Mouse (Mus musculus) kidney, postnatal 0 days (tissue): ENCODE data around the gene Rora. TPM values are rescaled to one million over a fixed set of nuclear protein-coding genes. Genes with fewer than 3 reads are reported as not detected.

Experiments
- ATAC-seq: fragments of 200-750 bp; cut with Nextera tagmentation; replicated peaks from 2 replicates; pipeline ENCODE4 v1.8.0; 2017; ENCODE audit warnings: low read depth, moderate number of reproducible peaks, moderate TSS enrichment, moderate library complexity; ENCODE audit not compliant: low FRiP score
- DNase-seq: peaks from one replicate; pipeline ENCODE4 v3.0.0-alpha.2; 2016; ENCODE audit warnings: low spot score
- H3K27ac ChIP-seq: fragments of 300-500 bp; sonication (generic); 2 replicates; pipeline ENCODE4 v1.5.1; 2014; ENCODE audit warnings: mild to moderate bottlenecking
- H3K27me3 ChIP-seq: fragments of 300-500 bp; sonication (generic); 2 replicates; pipeline ENCODE4 v1.6.1; 2014; ENCODE audit warnings: low read length, mixed read lengths; ENCODE audit not compliant: insufficient read depth
- H3K36me3 ChIP-seq: fragments of 300-500 bp; sonication (generic); 2 replicates; pipeline ENCODE4 v1.6.1; 2014; ENCODE audit warnings: low read length, mixed read lengths; ENCODE audit not compliant: insufficient read depth
- H3K4me1 ChIP-seq: fragments of 300-500 bp; sonication (generic); replicated peaks from 2 replicates; pipeline ENCODE4 v1.6.1; 2014; ENCODE audit warnings: antibody characterized with exemption, low read length, mixed read lengths; ENCODE audit not compliant: insufficient read depth
- H3K4me2 ChIP-seq: fragments of 300-500 bp; sonication (generic); 2 replicates; pipeline ENCODE4 v1.6.1; 2014; ENCODE audit warnings: mild to moderate bottlenecking, low read length, moderate library complexity, mixed read lengths
- H3K4me3 ChIP-seq: fragments of 300-500 bp; sonication (generic); replicated peaks from 2 replicates; pipeline ENCODE4 v1.5.1; 2014; ENCODE audit warnings: low read depth, low read length
- H3K9ac ChIP-seq: fragments of 300-500 bp; sonication (generic); 2 replicates; pipeline ENCODE4 v1.6.1; 2014; ENCODE audit warnings: low read depth, low read length
- H3K9me3 ChIP-seq: fragments of 300-500 bp; sonication (generic); replicated peaks from 2 replicates; pipeline ENCODE4 v1.6.1; 2016; ENCODE audit warnings: low read length, inconsistent platforms, mixed read lengths
- CTCF ChIP-seq: IDR thresholded peaks from 2 replicates; pipeline ENCODE4 v1.5.1; 2016; ENCODE audit warnings: antibody characterized with exemption, low read depth, mild to moderate bottlenecking, moderate library complexity
- WGBS: fragments of 180-500 bp; shearing (Covaris S2); extraction: QIAGEN DNeasy Blood & Tissue Kit; methylation state at CpG from one replicate; pipeline ENCODE4 v1.1.7; 2014; 5-methylcytosine and 5-hydroxymethylcytosine counted together
- polyA plus RNA-seq: library from polyadenylated mRNA; unstranded; fragments of >200 nt; fragmentation: Nextera tagmentation; extraction: Ambion mirVana; gene quantifications from 2 replicates; pipeline ENCODE4 v1.2.1, GENCODE M21; 2015

Rora gene
- polyA plus RNA-seq, 1 experiment from 2014 or later, result 9.8 TPM

DNA sequence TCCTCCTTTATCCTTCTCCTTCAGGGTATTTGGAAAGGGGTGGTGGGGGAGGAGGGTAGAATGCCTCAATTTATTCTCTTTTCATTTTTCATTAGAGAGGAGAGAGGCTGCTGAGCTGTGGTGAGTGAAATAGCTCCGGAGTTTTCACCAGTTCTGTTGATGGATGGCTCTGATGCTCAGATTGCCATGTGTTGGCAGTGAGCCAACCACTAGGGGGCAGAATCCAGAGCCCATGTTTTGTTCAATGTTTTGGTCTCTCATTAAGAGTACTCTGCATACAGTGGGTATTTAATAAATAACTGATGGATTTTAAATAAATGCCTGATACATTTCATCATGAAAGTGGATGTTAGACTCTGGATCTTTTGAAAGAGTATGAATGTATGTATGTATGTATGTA is 77.9 kb downstream of the Rora start:
- no peak overlapping the region for H3K9ac ChIP-seq
- peak; percentile 9; the same call in 1 of the 2 replicates for TF ChIP-seq CTCF
- H3K27me3 ChIP-seq, result no peaks in the 10 kb centered on the region
- H3K27ac ChIP-seq, result no peak overlapping the region
- no peaks in the 10 kb centered on the region for H3K4me1 ChIP-seq
- no peak overlapping the region for H3K4me2 ChIP-seq
- DNase-seq (no peak), ATAC-seq (no peak)
- H3K9me3 ChIP-seq, result no peaks in the 10 kb centered on the region
- 78% methylated on average over 1 of the region's 1 CpGs for WGBS
- H3K36me3 ChIP-seq, result no peaks in the 10 kb centered on the region
- H3K4me3 ChIP-seq, result no peak overlapping the region

DNA sequence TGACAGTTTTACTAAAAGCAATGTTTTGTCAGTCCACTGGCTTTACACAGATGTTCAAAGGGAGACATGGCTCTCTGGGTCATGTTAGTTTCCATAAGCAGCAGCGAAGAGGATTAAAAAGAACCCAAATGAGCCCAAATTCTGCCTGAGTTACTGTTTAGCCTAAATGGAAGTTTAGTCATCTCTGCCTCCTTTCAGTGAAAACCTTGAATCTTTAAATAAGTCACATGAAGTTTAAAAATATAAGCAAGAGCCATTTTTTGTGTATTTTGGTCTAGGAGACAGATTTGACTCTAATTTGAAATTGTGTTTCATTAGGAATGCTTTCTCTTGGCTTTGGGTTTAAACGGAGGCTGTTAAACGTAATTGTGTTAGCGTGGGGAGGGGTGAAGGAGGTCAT is 79.3 kb downstream of the Rora start:
- no peak for TF ChIP-seq CTCF
- WGBS, result 87% methylated on average over 4 of the region's 4 CpGs

DNA sequence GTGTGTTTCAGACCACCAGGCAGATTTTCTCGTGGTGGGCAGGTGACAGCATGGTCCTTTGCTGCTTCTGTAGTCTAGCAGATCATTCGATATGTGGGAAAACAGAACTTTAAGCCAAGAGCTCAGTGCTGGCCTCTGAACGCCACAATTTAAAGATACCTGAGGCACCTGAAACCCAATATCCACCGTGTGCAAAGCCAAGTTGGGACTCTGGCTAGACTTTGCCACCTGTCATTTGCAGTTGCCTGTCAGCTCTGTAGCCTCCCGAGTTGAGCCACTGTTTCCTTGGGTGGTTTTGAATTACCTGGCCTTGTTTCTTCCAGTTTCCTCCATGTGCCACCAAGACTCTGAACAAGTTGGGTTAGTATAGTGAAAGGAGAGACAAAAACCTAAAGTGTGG is 82.3 kb downstream of the Rora start:
- ATAC-seq (no peak), DNase-seq (no peak)
- Histone ChIP-seq H3K27me3 (no peaks in the 10 kb centered on the region), H3K9me3 (no peaks in the 10 kb centered on the region), H3K9ac (no peak overlapping the region), H3K4me2 (no peak overlapping the region), H3K36me3 (no peaks in the 10 kb centered on the region), H3K27ac (no peak overlapping the region), H3K4me3 (no peak overlapping the region), H3K4me1 (no peaks in the 10 kb centered on the region)
- no peak for TF ChIP-seq CTCF
- 55% methylated on average over 5 of the region's 5 CpGs for WGBS

More for the DNA sequence above, 79.3 kb downstream of the Rora start:
- Histone ChIP-seq H3K27ac (no peak overlapping the region), H3K9ac (no peak overlapping the region), H3K4me1 (no peaks in the 10 kb centered on the region), H3K4me2 (no peak overlapping the region), H3K27me3 (no peaks in the 10 kb centered on the region), H3K4me3 (no peak overlapping the region), H3K36me3 (no peaks in the 10 kb centered on the region), H3K9me3 (no peaks in the 10 kb centered on the region)
- DNase-seq (no peak), ATAC-seq (no peak)

DNA sequence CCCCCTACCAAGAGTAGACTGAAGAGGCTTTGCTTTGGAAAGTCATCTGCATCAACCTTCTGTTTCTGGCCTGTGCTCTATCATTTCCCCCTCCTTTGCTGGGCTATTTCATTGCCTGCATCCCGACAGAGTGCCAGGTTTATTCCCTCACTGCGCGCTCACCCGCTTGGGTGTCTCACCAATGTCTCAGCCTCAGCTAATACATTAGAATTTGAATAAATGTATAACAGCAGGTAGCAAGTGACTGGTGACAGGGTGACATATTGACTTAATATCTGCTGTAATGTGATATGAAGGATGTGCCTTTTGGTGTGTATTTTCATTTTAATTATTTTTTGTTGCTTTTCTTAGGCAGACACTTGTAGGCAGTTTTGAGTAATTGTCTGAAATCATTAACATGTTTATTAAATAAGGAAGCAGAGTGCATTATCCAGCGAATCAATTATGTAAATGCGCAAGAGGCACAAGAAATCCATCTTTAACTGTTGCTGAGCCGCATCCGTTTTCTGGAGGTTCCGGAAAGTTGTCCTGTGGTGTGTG is 83.7 kb downstream of the Rora start:
- ATAC-seq, result no peak
- no peak for DNase-seq
- Histone ChIP-seq H3K9me3 (no peaks in the 10 kb centered on the region), H3K27ac (no peak overlapping the region), H3K9ac (no peak overlapping the region), H3K4me2 (no peak overlapping the region), H3K4me1 (no peaks in the 10 kb centered on the region), H3K36me3 (no peaks in the 10 kb centered on the region), H3K4me3 (no peak overlapping the region), H3K27me3 (no peaks in the 10 kb centered on the region)
- WGBS, result 87% methylated on average over 9 of the region's 9 CpGs
- TF ChIP-seq CTCF, result no peak

DNA sequence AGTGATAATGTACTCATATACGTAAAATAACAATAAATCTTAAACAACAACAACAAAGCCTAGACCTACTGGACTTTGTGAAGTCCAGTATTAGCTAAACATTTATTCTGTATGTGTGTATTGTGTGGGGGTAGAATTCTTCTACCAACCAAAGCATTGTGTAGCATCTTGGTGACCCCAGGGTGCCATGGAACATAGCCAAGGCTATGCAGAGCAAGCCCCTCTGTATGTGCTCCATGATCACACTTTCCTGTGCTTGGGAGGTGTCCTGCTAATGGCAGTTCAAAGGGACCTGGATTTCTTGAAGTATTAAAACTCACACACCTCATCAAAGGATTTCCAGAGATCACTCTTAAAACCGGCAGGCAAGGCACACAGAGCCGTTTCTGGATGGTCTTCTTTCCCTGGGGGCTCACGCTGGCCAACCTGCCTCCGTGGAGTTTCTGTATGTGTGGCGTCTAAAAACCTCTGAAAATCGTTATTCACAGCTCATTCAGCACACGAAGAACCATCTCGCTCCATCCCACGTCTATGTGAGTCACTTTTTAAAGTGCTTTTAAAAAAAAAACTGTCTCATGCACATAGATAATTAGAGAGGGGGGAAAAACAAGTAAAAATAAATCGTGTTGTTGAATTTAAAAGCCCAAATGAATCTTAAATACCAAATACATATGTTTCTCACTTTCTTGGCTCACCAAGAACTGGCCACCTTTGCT is 92.5 kb downstream of the Rora start:
- DNase-seq, result no peak
- H3K27me3 ChIP-seq, result no peaks in the 10 kb centered on the region
- no peaks in the 10 kb centered on the region for H3K36me3 ChIP-seq
- no peak for TF ChIP-seq CTCF
- H3K4me1 ChIP-seq, result no peaks in the 10 kb centered on the region
- H3K9me3 ChIP-seq, result no peaks in the 10 kb centered on the region
- H3K4me3 ChIP-seq, result no peak overlapping the region
- H3K27ac ChIP-seq, result no peak overlapping the region
- H3K4me2 ChIP-seq, result no peak overlapping the region
- 84% methylated on average over 11 of the region's 11 CpGs for WGBS
- no peak for ATAC-seq
- H3K9ac ChIP-seq, result no peak overlapping the region

DNA sequence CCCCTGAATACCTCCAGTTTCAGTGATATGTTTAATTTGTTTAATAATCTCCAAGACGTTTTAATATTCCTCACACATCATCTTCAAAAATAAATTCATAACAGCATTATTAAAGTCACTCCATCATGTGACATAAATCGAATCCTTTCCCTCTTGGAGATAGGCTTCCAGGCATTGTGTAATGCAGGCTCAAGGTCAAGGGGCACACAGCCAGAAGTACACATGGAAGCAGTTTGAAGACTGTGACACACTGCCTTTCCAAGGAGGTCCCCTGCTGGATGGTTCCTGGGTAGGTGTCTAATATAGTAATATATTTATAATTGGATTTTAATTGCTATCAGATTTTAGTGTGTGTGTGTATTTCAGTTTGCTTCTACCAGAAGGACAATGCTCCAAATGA is 103.4 kb downstream of the Rora start:
- no peak overlapping the region for H3K9ac ChIP-seq
- no peak for DNase-seq

More for the DNA sequence above, 103.4 kb downstream of the Rora start:
- no peaks in the 10 kb centered on the region; the same call in 1 of the 2 replicates for H3K4me1 ChIP-seq
- no peaks in the 10 kb centered on the region for H3K27me3 ChIP-seq
- no peaks in the 10 kb centered on the region for H3K36me3 ChIP-seq
- no peak for ATAC-seq
- no peak overlapping the region for H3K4me2 ChIP-seq
- H3K27ac ChIP-seq, result no peak overlapping the region
- no peaks in the 10 kb centered on the region for H3K9me3 ChIP-seq
- 53% methylated on average over 2 of the region's 2 CpGs for WGBS
- H3K4me3 ChIP-seq, result no peak overlapping the region
- no peak for TF ChIP-seq CTCF
